Mouse (Mus musculus) liver, embryonic 16.5 days (tissue): ENCODE data around the gene Mob3b. TPM values are rescaled to one million over a fixed set of nuclear protein-coding genes. Genes with fewer than 3 reads are reported as not detected.

ENCODE experiments used
- ATAC-seq: fragments of 200-750 bp; cut with Nextera tagmentation; 2 replicates; pipeline ENCODE4 v1.8.0; 2017; ENCODE audit warnings: low read depth, mild to moderate bottlenecking, moderate number of reproducible peaks, moderate library complexity
- H3K27ac ChIP-seq: fragments of 300-500 bp; sonication (generic); 2 replicates; pipeline ENCODE4 v1.5.1; 2014; ENCODE audit warnings: mild to moderate bottlenecking, low read length
- H3K27me3 ChIP-seq: fragments of 300-500 bp; sonication (generic); 2 replicates; pipeline ENCODE4 v1.6.1; 2014; ENCODE audit warnings: low read depth, low read length, mixed read lengths; ENCODE audit not compliant: control insufficient read depth, insufficient read depth
- H3K36me3 ChIP-seq: fragments of 300-500 bp; sonication (generic); 2 replicates; pipeline ENCODE4 v1.6.1; 2014; ENCODE audit warnings: mild to moderate bottlenecking; ENCODE audit not compliant: control insufficient read depth, insufficient read depth
- H3K4me1 ChIP-seq: fragments of 300-500 bp; sonication (generic); 2 replicates; pipeline ENCODE4 v1.6.1; 2014; ENCODE audit warnings: low read depth, low read length, mixed read lengths; ENCODE audit not compliant: control insufficient read depth
- H3K4me2 ChIP-seq: fragments of 300-500 bp; sonication (generic); 2 replicates; pipeline ENCODE4 v1.6.1; 2014; ENCODE audit warnings: low read depth, low read length, mixed read lengths
- H3K4me3 ChIP-seq: fragments of 300-500 bp; sonication (generic); 2 replicates; pipeline ENCODE4 v1.5.1; 2014; ENCODE audit warnings: low read depth, mild to moderate bottlenecking, low read length
- H3K9ac ChIP-seq: fragments of 300-500 bp; sonication (generic); 2 replicates; pipeline ENCODE4 v1.6.1; 2014; ENCODE audit warnings: low read depth, low read length
- H3K9me3 ChIP-seq: fragments of 300-500 bp; sonication (generic); replicated peaks from 2 replicates; pipeline ENCODE4 v1.6.1; 2016; ENCODE audit warnings: low read length; ENCODE audit not compliant: control insufficient read depth
- WGBS: fragments of 180-500 bp; shearing (Covaris S2); extraction: QIAGEN DNeasy Blood & Tissue Kit; methylation state at CpG from one replicate; pipeline ENCODE4 v1.1.7; 2014; ENCODE audit not compliant: insufficient replicate concordance; 5-methylcytosine and 5-hydroxymethylcytosine counted together
- polyA plus RNA-seq: library from polyadenylated mRNA; unstranded; fragments of >200 nt; fragmentation: Nextera tagmentation; extraction: Ambion mirVana; gene quantifications from 2 replicates; pipeline ENCODE4 v1.2.1, GENCODE M21; 2015

The Mob3b gene
- polyA plus RNA-seq, 1 experiment from 2014 or later = 10.2 TPM

DNA sequence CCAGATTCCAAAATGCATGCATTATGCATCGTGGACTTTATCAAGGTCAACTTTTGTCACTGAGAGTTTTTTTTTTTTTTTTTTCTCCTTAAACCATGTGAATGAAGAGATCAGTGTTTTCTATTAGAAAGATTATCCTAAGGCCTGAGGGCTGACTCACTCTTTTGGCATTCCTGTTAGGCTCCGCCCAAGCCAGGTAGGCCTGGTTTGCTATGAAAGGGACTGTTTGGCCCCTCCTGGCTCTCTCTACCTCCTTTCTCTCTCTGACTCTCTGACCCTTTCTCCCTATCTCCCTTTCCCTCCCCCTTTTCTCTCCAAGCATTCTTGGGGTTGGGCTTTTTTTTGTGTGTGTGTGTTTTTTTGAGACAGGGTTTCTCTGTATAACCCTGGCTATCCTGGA is 18.3 kb upstream of the Mob3b start:
- Histone ChIP-seq H3K4me3 (no peak overlapping the region), H3K27me3 (no peaks in the 10 kb centered on the region), H3K4me2 (no peak overlapping the region), H3K9ac (no peak overlapping the region), H3K36me3 (no peaks in the 10 kb centered on the region), H3K27ac (no peak overlapping the region), H3K4me1 (no peaks in the 10 kb centered on the region), H3K9me3 (no peaks in the 10 kb centered on the region)
- WGBS = 50% methylated on average over 2 of the region's 2 CpGs
- no peak for ATAC-seq

DNA sequence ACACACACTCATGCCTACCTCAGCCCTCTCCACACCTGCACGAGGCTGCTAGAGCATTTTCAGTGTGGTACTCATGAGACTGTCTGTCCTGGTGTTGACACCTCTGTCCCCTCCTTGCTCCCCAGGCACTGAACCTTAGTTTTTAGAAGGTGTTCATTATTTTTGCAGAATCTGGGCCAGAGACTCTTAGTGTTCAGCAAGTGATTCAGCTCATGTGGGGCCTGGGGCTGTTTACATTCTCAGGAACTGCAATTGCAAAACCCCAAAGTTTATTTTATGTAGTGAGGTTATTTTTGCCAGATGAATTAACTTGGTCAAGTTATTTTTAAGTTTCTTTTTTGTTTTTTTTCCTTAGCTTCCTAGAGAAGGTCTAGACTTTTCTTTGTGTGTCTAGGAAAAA is 16.3 kb upstream of the Mob3b start:
- no peak overlapping the region for H3K27ac ChIP-seq
- 45% methylated on average over 1 of the region's 1 CpGs for WGBS
- no peaks in the 10 kb centered on the region for H3K9me3 ChIP-seq
- H3K9ac ChIP-seq = no peak overlapping the region
- no peak for ATAC-seq
- H3K4me1 ChIP-seq = no peaks in the 10 kb centered on the region
- no peak overlapping the region for H3K4me2 ChIP-seq
- H3K27me3 ChIP-seq = no peaks in the 10 kb centered on the region
- no peaks in the 10 kb centered on the region for H3K36me3 ChIP-seq
- H3K4me3 ChIP-seq = no peak overlapping the region

- Histone ChIP-seq H3K36me3 (no peaks in the 10 kb centered on the region), H3K27ac (no peak overlapping the region), H3K4me2 (no peak overlapping the region), H3K9me3 (no peaks in the 10 kb centered on the region), H3K4me3 (no peak overlapping the region), H3K27me3 (no peaks in the 10 kb centered on the region), H3K9ac (no peak overlapping the region), H3K4me1 (no peaks in the 10 kb centered on the region)
- WGBS = 72% methylated on average over 2 of the region's 2 CpGs
- ATAC-seq = no peak
Observed at GRCm38 (mm10) chr4:35172471-35172870, 15.2 kb upstream of the Mob3b start.

GRCm38 (mm10) chr4:35169571-35170125 is 12.4 kb upstream of the Mob3b start:
- H3K9ac ChIP-seq = no peak overlapping the region
- no peak overlapping the region for H3K4me2 ChIP-seq
- no peak overlapping the region for H3K27ac ChIP-seq
- H3K4me3 ChIP-seq = no peak overlapping the region
- H3K4me1 ChIP-seq = no peaks in the 10 kb centered on the region; the same call in 1 of the 2 replicates
- no peaks in the 10 kb centered on the region for H3K27me3 ChIP-seq
- no peaks in the 10 kb centered on the region for H3K36me3 ChIP-seq
- no peak for ATAC-seq
- H3K9me3 ChIP-seq = no peaks in the 10 kb centered on the region
- WGBS = 68% methylated on average over 13 of the region's 13 CpGs

GRCm38 (mm10) chr4:35167855-35168254 is 10.6 kb upstream of the Mob3b start:
- Histone ChIP-seq H3K4me2 (no peak overlapping the region), H3K9me3 (no peaks in the 10 kb centered on the region), H3K9ac (no peak overlapping the region), H3K4me3 (no peak overlapping the region), H3K27ac (no peak overlapping the region), H3K27me3 (no peaks in the 10 kb centered on the region), H3K36me3 (no peaks in the 10 kb centered on the region), H3K4me1 (no peaks in the 10 kb centered on the region; the same call in 1 of the 2 replicates)
- WGBS = 51% methylated on average over 5 of the region's 5 CpGs
- ATAC-seq = no peak

GRCm38 (mm10) chr4:35165947-35166346 is 8.7 kb upstream of the Mob3b start:
- H3K27ac ChIP-seq = no peak overlapping the region
- H3K9ac ChIP-seq = no peak overlapping the region

GRCm38 (mm10) chr4:35165275-35165674 is 8.0 kb upstream of the Mob3b start:
- WGBS = 59% methylated on average over 2 of the region's 2 CpGs
- ATAC-seq = no peak

More at GRCm38 (mm10) chr4:35165947-35166346, 8.7 kb upstream of the Mob3b start:
- Histone ChIP-seq H3K4me3 (no peak overlapping the region), H3K36me3 (no peaks in the 10 kb centered on the region), H3K4me2 (no peak overlapping the region), H3K27me3 (no peaks in the 10 kb centered on the region), H3K4me1 (no peaks in the 10 kb centered on the region; the same call in 1 of the 2 replicates), H3K9me3 (no peaks in the 10 kb centered on the region)
- whole genome bisulfite sequencing = 29% methylated on average over 3 of the region's 3 CpGs
- ATAC-seq = peak; percentile 82

DNA sequence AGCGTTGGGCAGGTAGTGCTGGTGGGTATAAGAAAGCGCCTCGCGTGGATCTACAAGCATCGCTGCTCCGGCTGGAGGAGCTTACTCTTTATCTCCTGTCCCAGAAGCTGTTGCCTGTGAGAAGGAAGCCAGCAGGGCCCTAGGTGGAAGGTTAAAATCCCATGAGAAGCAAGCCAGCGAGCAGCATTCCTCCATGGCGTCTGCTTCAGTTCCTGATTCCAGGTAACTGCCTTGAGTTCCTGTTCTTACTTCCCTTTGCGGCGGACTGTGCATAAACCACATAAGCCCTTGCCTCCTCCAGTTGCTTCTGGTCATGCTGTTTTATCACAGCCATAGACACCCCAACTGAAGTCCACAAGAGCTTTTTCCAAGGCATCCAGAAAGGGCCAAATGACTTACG is 531 bp upstream of the Mob3b start:
- Histone ChIP-seq H3K27me3 (no peaks in the 10 kb centered on the region), H3K9me3 (no peaks in the 10 kb centered on the region), H3K4me1 (peaks cover 4% of the 10 kb centered on the region), H3K27ac (no peak overlapping the region), H3K9ac (no peak overlapping the region), H3K4me2 (peak overlapping the region; percentile 76), H3K4me3 (no peak overlapping the region), H3K36me3 (no peaks in the 10 kb centered on the region)
- ATAC-seq = no peak
- WGBS = 23% methylated on average over 11 of the region's 11 CpGs

More at GRCm38 (mm10) chr4:35165275-35165674, 8.0 kb upstream of the Mob3b start:
- H3K9ac ChIP-seq = no peak overlapping the region
- no peak overlapping the region for H3K27ac ChIP-seq
- no peaks in the 10 kb centered on the region; the same call in 1 of the 2 replicates for H3K4me1 ChIP-seq
- no peaks in the 10 kb centered on the region for H3K36me3 ChIP-seq
- H3K4me2 ChIP-seq = no peak overlapping the region
- no peaks in the 10 kb centered on the region for H3K27me3 ChIP-seq
- H3K4me3 ChIP-seq = no peak overlapping the region
- H3K9me3 ChIP-seq = no peaks in the 10 kb centered on the region

DNA sequence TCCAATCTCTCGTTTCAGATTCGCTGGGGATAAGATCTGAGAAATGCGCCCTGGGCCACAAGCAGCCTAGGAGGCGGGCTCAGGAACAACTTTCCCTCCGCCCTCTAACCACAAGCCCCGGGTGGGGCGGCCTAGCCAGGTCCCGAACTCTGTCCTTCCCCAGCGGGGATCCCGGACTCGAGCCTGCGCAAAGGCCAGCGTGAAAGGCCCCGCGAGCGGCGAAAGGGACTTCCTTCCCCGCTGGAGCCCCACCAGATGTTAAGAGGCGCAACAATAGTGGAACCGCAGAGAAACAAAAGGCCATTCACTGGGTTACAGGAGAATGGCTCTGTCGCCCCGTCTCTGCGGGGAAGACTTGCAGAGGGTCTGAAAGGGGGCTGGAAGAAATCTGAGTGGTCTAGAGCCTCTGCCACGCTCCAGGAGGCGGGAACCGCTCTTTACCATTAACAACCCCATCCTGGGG is 1.1 kb downstream of the Mob3b start:
- H3K27ac ChIP-seq = peak overlapping the region; percentile 84
- WGBS = under 1% methylated on average over 26 of the region's 26 CpGs
- H3K36me3 ChIP-seq = no peaks in the 10 kb centered on the region
- peak overlapping the region; percentile 67 for H3K9ac ChIP-seq
- H3K9me3 ChIP-seq = no peaks in the 10 kb centered on the region
- H3K27me3 ChIP-seq = no peaks in the 10 kb centered on the region
- H3K4me1 ChIP-seq = peaks cover 4% of the 10 kb centered on the region
- ATAC-seq = peak; percentile 68
- H3K4me3 ChIP-seq = peak overlapping the region; percentile 67
- H3K4me2 ChIP-seq = peak overlapping the region; percentile 76
